Mouse (Mus musculus) liver, adult 2 months (tissue): ENCODE results near the gene Rere.

Experiments
- CTCF ChIP-seq: fragments of 200-500 bp; IDR thresholded peaks from 2 replicates; pipeline ENCODE4 v1.5.1; 2011; ENCODE audit warnings: low read depth, low read length, control low read depth
- POLR2A ChIP-seq: fragments of 200-500 bp; IDR thresholded peaks from 2 replicates; pipeline ENCODE4 v1.6.1; 2011; ENCODE audit warnings: low read length, control low read depth; ENCODE audit not compliant: insufficient read depth; ENCODE audit errors: extremely low read depth

GRCm38 (mm10) chr4:150240381-150240886, 41.0 kb upstream of the Rere start:
- TF ChIP-seq CTCF (no peak), POLR2A (no peak)
